Comparison of ENCODE assay signal across 21 mouse cellular contexts in the genomic region with DNA sequence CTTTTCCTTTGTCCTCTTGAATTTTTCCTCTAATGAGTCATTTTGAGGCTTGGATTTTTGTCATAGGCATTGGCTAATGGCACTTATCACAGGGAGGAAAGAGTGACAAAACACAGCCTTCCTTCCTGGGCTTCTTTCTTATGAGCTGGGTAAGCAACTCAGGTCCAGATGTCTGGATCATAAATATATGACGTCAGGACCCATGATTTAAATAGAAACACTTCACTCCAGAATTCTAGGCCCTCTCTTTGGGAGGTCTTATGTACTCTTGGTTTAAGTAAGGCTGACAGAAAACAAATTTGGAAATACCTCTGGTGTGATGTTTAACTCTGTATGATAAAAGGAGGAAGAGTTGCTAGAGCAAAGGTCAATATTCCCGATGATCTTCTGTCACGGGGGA.
A peak's percentile ranks its signal among the peaks of the same experiment; 100 is the strongest.
DNase-seq lines count a peak whose midpoint lies in the region; ATAC-seq and TF ChIP-seq lines count a peak whose summit lies in the region.
"Had no signal": no experiment of that assay in that cellular context is flagged by ENCODE, and none has a peak within 500 bp of the region (broad histone marks: within the 10 kb centered on the region; RNA-seq: fewer than 3 reads in every experiment).

No protein-coding gene starts in this region.

- no peaks in the 10 kb centered on the region for H3K36me3 ChIP-seq in heart, postnatal 0 days (replicated peaks; ENCODE audit: control insufficient read depth, insufficient read depth, low read length)
- no peaks in the 10 kb centered on the region for H3K36me3 ChIP-seq in stomach, embryonic 14.5 days (ENCODE audit: control insufficient read depth, insufficient read depth, low read length)
- H3K36me3 ChIP-seq in stomach, postnatal 0 days (ENCODE audit: control insufficient read depth, insufficient read depth, low read length), result no peaks in the 10 kb centered on the region
- H3K36me3 ChIP-seq in intestine, embryonic 16.5 days (ENCODE audit: control insufficient read depth, insufficient read depth, low read length), result no peaks in the 10 kb centered on the region
- H3K36me3 ChIP-seq: embryonic facial prominence, embryonic 10.5 days; embryonic facial prominence, embryonic 12.5 days; forebrain, embryonic 15.5 days had no signal

- TF ChIP-seq CTCF in heart, postnatal 0 days (IDR thresholded peaks at IDR 0.05; ENCODE audit: low read depth), result no peak
- TF ChIP-seq CTCF in stomach, postnatal 0 days (IDR thresholded peaks at IDR 0.05; ENCODE audit: low read depth), result no peak

- H3K9ac ChIP-seq in heart, postnatal 0 days (replicated peaks; ENCODE audit: low read depth, low read length), result no peak overlapping the region
- no peak overlapping the region for H3K9ac ChIP-seq in stomach, embryonic 14.5 days (replicated peaks; ENCODE audit: low read depth, low read length)
- no peak overlapping the region for H3K9ac ChIP-seq in stomach, postnatal 0 days (ENCODE audit: low read length)
- H3K9ac ChIP-seq in intestine, embryonic 16.5 days (ENCODE audit: low read depth, low read length), result no peak overlapping the region
- H3K9ac ChIP-seq: embryonic facial prominence, embryonic 12.5 days; forebrain, embryonic 13.5 days; forebrain, embryonic 15.5 days; forebrain, postnatal 0 days had no signal

- no peaks in the 10 kb centered on the region for H3K27me3 ChIP-seq in heart, postnatal 0 days (ENCODE audit: control insufficient read depth, insufficient read depth, low read length)
- no peaks in the 10 kb centered on the region for H3K27me3 ChIP-seq in stomach, embryonic 14.5 days (ENCODE audit: control insufficient read depth, insufficient read depth, low read length)
- H3K27me3 ChIP-seq in stomach, postnatal 0 days (ENCODE audit: control insufficient read depth, insufficient read depth, low read length), result no peaks in the 10 kb centered on the region
- H3K27me3 ChIP-seq in intestine, embryonic 16.5 days (replicated peaks; ENCODE audit: control insufficient read depth, insufficient read depth, low read length), result no peaks in the 10 kb centered on the region
- H3K27me3 ChIP-seq: embryonic facial prominence, embryonic 12.5 days; forebrain, embryonic 13.5 days; forebrain, embryonic 15.5 days; Patski had no signal

- TF ChIP-seq EP300 in heart, postnatal 0 days (IDR thresholded peaks at IDR 0.05; ENCODE audit: low read depth), result no peak
- TF ChIP-seq EP300 in stomach, postnatal 0 days (optimal IDR thresholded peaks at IDR 0.05), result no peak

- H3K4me1 ChIP-seq in heart, postnatal 0 days (ENCODE audit: control insufficient read depth, insufficient read depth), result no peaks in the 10 kb centered on the region
- no peaks in the 10 kb centered on the region for H3K4me1 ChIP-seq in stomach, embryonic 14.5 days (ENCODE audit: control insufficient read depth, insufficient read depth, low read length)
- H3K4me1 ChIP-seq in stomach, postnatal 0 days (replicated peaks; ENCODE audit: control insufficient read depth, insufficient read depth), result no peaks in the 10 kb centered on the region
- H3K4me1 ChIP-seq in intestine, embryonic 16.5 days (ENCODE audit: control insufficient read depth, insufficient read depth, low read length), result no peaks in the 10 kb centered on the region
- H3K4me1 ChIP-seq: embryonic facial prominence, embryonic 10.5 days; embryonic facial prominence, embryonic 12.5 days had no signal

- 42% methylated on average over 3 of the region's 3 CpGs for WGBS in heart, postnatal 0 days
- WGBS in stomach, embryonic 14.5 days, result 69% methylated on average over 3 of the region's 3 CpGs
- WGBS in stomach, postnatal 0 days, result 51% methylated on average over 3 of the region's 3 CpGs
- WGBS in intestine, embryonic 16.5 days, result 57% methylated on average over 3 of the region's 3 CpGs

- ATAC-seq in heart, postnatal 0 days (ENCODE audit: insufficient read depth, low read depth), result no peak
- ATAC-seq in stomach, embryonic 14.5 days (ENCODE audit: insufficient number of reproducible peaks, insufficient read depth, low FRiP score, low read depth), result 0 out of 2 replicates have a peak, but pooled peaks have one; percentile 28
- no peak for ATAC-seq in stomach, postnatal 0 days (ENCODE audit: low FRiP score, low TSS enrichment)
- peak; percentile 76 for ATAC-seq in intestine, embryonic 16.5 days
- ATAC-seq: activated CD4-positive, CD25-positive, alpha-beta regulatory T cell, adult 4 months; forebrain, embryonic 13.5 days; forebrain, embryonic 15.5 days; forebrain, postnatal 0 days; Patski had no signal

- H3K4me2 ChIP-seq in heart, postnatal 0 days (ENCODE audit: low read depth, low read length), result no peak overlapping the region
- no peak overlapping the region for H3K4me2 ChIP-seq in stomach, embryonic 14.5 days (replicated peaks; ENCODE audit: low read depth, low read length)
- H3K4me2 ChIP-seq in stomach, postnatal 0 days (replicated peaks; ENCODE audit: low read depth), result no peak overlapping the region
- H3K4me2 ChIP-seq in intestine, embryonic 16.5 days (ENCODE audit: low read depth, low read length), result no peak overlapping the region
- H3K4me2 ChIP-seq: embryonic facial prominence, embryonic 12.5 days; forebrain, embryonic 13.5 days; forebrain, embryonic 15.5 days had no signal

- no peaks in the 10 kb centered on the region for H3K9me3 ChIP-seq in heart, postnatal 0 days (replicated peaks; ENCODE audit: control insufficient read depth, low read length)
- H3K9me3 ChIP-seq in stomach, embryonic 14.5 days (ENCODE audit: control insufficient read depth, low read depth, low read length), result no peaks in the 10 kb centered on the region
- no peaks in the 10 kb centered on the region for H3K9me3 ChIP-seq in stomach, postnatal 0 days (ENCODE audit: control insufficient read depth, low read length)
- no peaks in the 10 kb centered on the region for H3K9me3 ChIP-seq in intestine, embryonic 16.5 days (ENCODE audit: control insufficient read depth, low read length)
- H3K9me3 ChIP-seq: embryonic facial prominence, embryonic 10.5 days; embryonic facial prominence, embryonic 12.5 days; forebrain, embryonic 13.5 days; forebrain, embryonic 15.5 days had no signal

- H3K4me3 ChIP-seq in heart, postnatal 0 days (ENCODE audit: low read depth, low read length), result no peak overlapping the region
- H3K4me3 ChIP-seq in stomach, embryonic 14.5 days (ENCODE audit: low read depth, low read length), result no peak overlapping the region
- H3K4me3 ChIP-seq in stomach, postnatal 0 days (ENCODE audit: low read depth, low read length), result no peak overlapping the region
- H3K4me3 ChIP-seq in intestine, embryonic 16.5 days (ENCODE audit: low read length), result no peak overlapping the region
- H3K4me3 ChIP-seq: embryonic facial prominence, embryonic 10.5 days; embryonic facial prominence, embryonic 12.5 days; forebrain, embryonic 13.5 days; forebrain, embryonic 15.5 days had no signal

- no peak overlapping the region for H3K27ac ChIP-seq in heart, postnatal 0 days (ENCODE audit: low read depth)
- H3K27ac ChIP-seq in stomach, embryonic 14.5 days (ENCODE audit: low read length), result no peak overlapping the region
- no peak overlapping the region for H3K27ac ChIP-seq in stomach, postnatal 0 days (replicated peaks)
- no peak overlapping the region for H3K27ac ChIP-seq in intestine, embryonic 16.5 days (ENCODE audit: low read length)
- H3K27ac ChIP-seq: embryonic facial prominence, embryonic 10.5 days; embryonic facial prominence, embryonic 12.5 days; forebrain, embryonic 13.5 days; forebrain, embryonic 15.5 days had no signal

- DNase-seq in heart, postnatal 0 days (ENCODE audit: low spot score), result peak; percentile 18
- DNase-seq in heart, adult 11 months, result no peak
- no peak for DNase-seq in stomach, postnatal 0 days (ENCODE audit: low spot score)
- DNase-seq in thymus, postnatal 10 days (ENCODE audit: low spot score in 2 of 2), result no peak
- DNase-seq: adrenal gland, adult 8-10 months; adrenal gland, postnatal 14 days; adrenal gland, postnatal 36 days; cerebellum, adult 11-12 months; cerebellum, adult 2 months; cerebellum, adult 9-10 months; cerebellum, postnatal 10 days; cerebellum, postnatal 25 days; forebrain, postnatal 0 days had no signal

Comparison
In these comparisons a context has a peak if more than half of its experiments do, and no peak if none do; other contexts are left out.
1. ATAC-seq: peak in stomach, embryonic 14.5 days (single experiment) and intestine, embryonic 16.5 days (single experiment); none in heart, postnatal 0 days (single experiment) and stomach, postnatal 0 days (single experiment).